Mouse (Mus musculus): ENCODE measurements around the gene Thpo.

GRCm38 (mm10) chr16:20712190-20712589, 22.1 kb downstream of the Thpo start:
- no peak for TF ChIP-seq CTCF (IDR thresholded peaks at IDR 0.05; ENCODE audit: low read depth)
- no peak for TF ChIP-seq EP300 (IDR thresholded peaks at IDR 0.05; ENCODE audit: low read depth)

Data from liver, postnatal 0 days (tissue).